Mouse (Mus musculus) stomach, postnatal 0 days (tissue): ENCODE results near the gene Ptpn6. TPM values are rescaled to one million over a fixed set of nuclear protein-coding genes. Genes with fewer than 3 reads are reported as not detected.
A peak's percentile ranks its signal among the peaks of the same experiment; 100 is the strongest.

Experiments used
- ATAC-seq: fragments of 200-750 bp; cut with Nextera tagmentation; 2 replicates; pipeline ENCODE4 v1.8.0; 2017; ENCODE audit not compliant: low FRiP score, low TSS enrichment
- DNase-seq: peaks from one replicate; pipeline ENCODE4 v3.0.0-alpha.2; 2016; ENCODE audit warnings: low spot score
- H3K27ac ChIP-seq: fragments of 300-500 bp; sonication (generic); replicated peaks from 2 replicates; pipeline ENCODE4 v1.5.1; 2014; ENCODE audit warnings: mild to moderate bottlenecking, control low read depth
- H3K27me3 ChIP-seq: fragments of 300-500 bp; sonication (generic); 2 replicates; pipeline ENCODE4 v1.6.1; 2014; ENCODE audit warnings: low read length; ENCODE audit not compliant: control insufficient read depth, insufficient read depth
- H3K36me3 ChIP-seq: fragments of 300-500 bp; sonication (generic); 2 replicates; pipeline ENCODE4 v1.6.1; 2014; ENCODE audit warnings: low read length, mixed read lengths; ENCODE audit not compliant: control insufficient read depth, insufficient read depth
- H3K4me1 ChIP-seq: fragments of 300-500 bp; sonication (generic); replicated peaks from 2 replicates; pipeline ENCODE4 v1.6.1; 2014; ENCODE audit warnings: antibody characterized with exemption; ENCODE audit not compliant: control insufficient read depth, insufficient read depth
- H3K4me2 ChIP-seq: fragments of 300-500 bp; sonication (generic); replicated peaks from 2 replicates; pipeline ENCODE4 v1.6.1; 2014; ENCODE audit warnings: low read depth, mild to moderate bottlenecking, control low read depth, moderate library complexity
- H3K4me3 ChIP-seq: fragments of 300-500 bp; sonication (generic); 2 replicates; pipeline ENCODE4 v1.5.1; 2014; ENCODE audit warnings: low read depth, low read length, control low read depth
- H3K9ac ChIP-seq: fragments of 300-500 bp; sonication (generic); 2 replicates; pipeline ENCODE4 v1.6.1; 2014; ENCODE audit warnings: mild to moderate bottlenecking, low read length, control low read depth, mixed read lengths
- H3K9me3 ChIP-seq: fragments of 300-500 bp; sonication (generic); 2 replicates; pipeline ENCODE4 v1.6.1; 2016; ENCODE audit warnings: low read length; ENCODE audit not compliant: control insufficient read depth
- CTCF ChIP-seq: IDR thresholded peaks from 2 replicates; pipeline ENCODE4 v1.5.1; 2016; ENCODE audit warnings: antibody characterized with exemption, low read depth, mild to moderate bottlenecking, moderate library complexity
- EP300 ChIP-seq: optimal IDR thresholded peaks from 2 replicates; pipeline ENCODE3; 2016; ENCODE audit warnings: antibody characterized with exemption
- WGBS: fragments of 180-500 bp; shearing (Covaris S2); extraction: QIAGEN DNeasy Blood & Tissue Kit; methylation state at CpG from one replicate; pipeline ENCODE4 v1.1.7; 2014; 5-methylcytosine and 5-hydroxymethylcytosine counted together
- polyA plus RNA-seq: library from polyadenylated mRNA; unstranded; fragments of >200 nt; fragmentation: Nextera tagmentation; extraction: Ambion mirVana; gene quantifications from 2 replicates; pipeline ENCODE4 v1.2.1, GENCODE M21; 2015

Ptpn6 gene
- polyA plus RNA-seq, 1 experiment from 2014 or later: 15.8 TPM

DNA sequence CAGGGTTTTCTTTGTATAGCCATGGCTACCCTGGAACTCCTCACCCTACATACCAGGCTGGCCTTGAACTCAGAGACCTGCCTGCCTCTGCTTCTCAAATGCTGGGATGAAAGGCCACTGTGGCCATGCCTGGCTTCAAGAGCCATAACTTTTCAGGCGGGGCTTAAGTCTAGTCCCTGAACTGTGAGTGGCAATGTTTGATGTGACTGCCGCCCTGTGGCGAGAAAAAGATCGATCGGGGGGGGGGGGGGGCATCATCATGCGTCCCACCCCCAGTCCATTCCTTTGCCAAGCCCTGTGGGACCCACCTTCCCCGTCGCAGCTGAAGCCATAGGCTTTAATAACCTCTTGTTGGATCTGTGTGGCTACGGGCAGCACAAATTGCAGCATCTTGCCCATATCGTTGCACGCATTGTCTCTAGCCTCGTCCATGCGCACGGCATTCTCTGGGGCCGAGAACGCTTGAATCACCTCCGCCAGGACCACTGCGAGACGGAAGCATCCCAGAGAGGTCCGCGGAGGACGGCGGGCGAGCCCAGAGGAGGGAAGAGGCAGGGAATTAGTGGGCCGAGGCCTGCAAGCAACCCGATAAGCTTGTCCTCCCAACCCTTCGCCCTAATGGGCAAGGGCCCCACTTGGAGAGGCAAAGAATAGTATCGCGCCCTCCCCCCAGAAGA, 1.8 kb upstream of the Ptpn6 start:
- H3K4me1 ChIP-seq: peaks cover 3% of the 10 kb centered on the region; the same call in 1 of the 2 replicates
- H3K4me2 ChIP-seq: peak overlapping the region; percentile 92
- H3K9ac ChIP-seq: peak overlapping the region; percentile 78
- ATAC-seq: peak; percentile 2; the same call in 1 of the 2 replicates
- peak overlapping the region; percentile 98 for H3K27ac ChIP-seq
- no peaks in the 10 kb centered on the region for H3K27me3 ChIP-seq
- H3K36me3 ChIP-seq: peaks cover 11% of the 10 kb centered on the region
- under 1% methylated on average over 28 of the region's 29 CpGs for WGBS
- TF ChIP-seq EP300: no peak
- TF ChIP-seq CTCF: peak; percentile 77
- H3K4me3 ChIP-seq: peak overlapping the region; percentile 54
- no peaks in the 10 kb centered on the region for H3K9me3 ChIP-seq
- peak; percentile 77 for DNase-seq

DNA sequence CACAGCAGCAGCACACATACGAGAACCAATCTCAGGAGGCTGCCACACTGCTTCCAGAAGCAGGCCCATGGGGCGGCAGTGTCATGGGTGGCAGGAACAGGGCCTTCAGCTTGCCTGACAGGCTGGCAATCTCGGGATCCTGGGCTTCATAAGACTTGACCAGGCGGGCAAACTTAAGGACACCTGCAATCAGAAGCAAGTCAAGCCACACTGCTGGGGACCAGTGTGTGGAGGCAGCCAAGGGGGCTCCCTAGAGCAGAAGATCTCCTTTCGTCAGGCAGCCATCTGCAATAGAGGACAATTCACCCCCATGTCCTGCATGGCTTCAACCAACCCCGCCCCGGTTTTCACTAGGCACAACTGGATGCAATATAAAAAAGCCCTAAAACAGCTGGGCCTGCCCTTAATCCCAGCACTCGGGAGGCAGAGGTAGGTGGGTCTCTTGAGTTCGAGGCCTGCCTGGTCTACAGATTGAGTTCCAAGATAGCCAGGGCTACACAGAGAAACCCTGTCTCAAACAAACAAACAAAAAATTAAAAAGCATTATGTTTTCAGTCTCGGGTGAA, 800 bp upstream of the Ptpn6 start:
- peak overlapping the region; percentile 23; the same call in 1 of the 2 replicates for H3K9ac ChIP-seq
- no peak overlapping the region; the same call in 1 of the 2 replicates for H3K4me2 ChIP-seq

DNA sequence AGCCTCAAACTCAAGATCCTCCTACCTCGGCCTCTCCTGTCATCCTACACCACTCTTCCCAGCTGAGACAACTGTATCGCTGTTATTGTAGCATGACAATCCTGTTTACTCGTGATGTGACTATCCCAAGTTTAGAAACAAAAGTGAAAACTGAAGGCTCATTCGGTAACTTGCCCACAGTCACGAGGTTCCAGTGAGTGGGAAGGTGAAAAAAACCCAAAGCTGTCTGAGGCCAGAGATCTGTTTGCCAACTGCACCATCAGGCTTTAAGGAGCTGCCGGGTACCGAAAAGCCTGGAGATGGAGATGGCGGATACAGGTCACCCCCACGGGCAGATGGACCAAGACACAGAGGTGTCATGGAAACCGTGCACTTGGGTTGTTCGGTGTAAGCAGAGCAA, 1.5 kb downstream of the Ptpn6 start:
- no peaks in the 10 kb centered on the region for H3K9me3 ChIP-seq
- no peak overlapping the region for H3K4me2 ChIP-seq
- no peak overlapping the region for H3K4me3 ChIP-seq
- no peaks in the 10 kb centered on the region for H3K27me3 ChIP-seq
- no peaks in the 10 kb centered on the region for H3K36me3 ChIP-seq
- ATAC-seq (no peak), DNase-seq (no peak)
- H3K27ac ChIP-seq: no peak overlapping the region
- 88% methylated on average over 11 of the region's 11 CpGs for WGBS
- H3K9ac ChIP-seq: no peak overlapping the region
- TF ChIP-seq EP300: no peak
- no peak for TF ChIP-seq CTCF
- H3K4me1 ChIP-seq: peaks cover 3% of the 10 kb centered on the region

More for the DNA sequence above, 800 bp upstream of the Ptpn6 start:
- no peak for DNase-seq
- no peak for TF ChIP-seq CTCF
- TF ChIP-seq EP300: no peak
- Histone ChIP-seq H3K27ac (peak overlapping the region; percentile 86), H3K4me3 (no peak overlapping the region), H3K27me3 (no peaks in the 10 kb centered on the region), H3K9me3 (no peaks in the 10 kb centered on the region), H3K36me3 (peaks cover 11% of the 10 kb centered on the region), H3K4me1 (peaks cover 3% of the 10 kb centered on the region; the same call in 1 of the 2 replicates)
- ATAC-seq: no peak
- 74% methylated on average over 10 of the region's 10 CpGs for WGBS

DNA sequence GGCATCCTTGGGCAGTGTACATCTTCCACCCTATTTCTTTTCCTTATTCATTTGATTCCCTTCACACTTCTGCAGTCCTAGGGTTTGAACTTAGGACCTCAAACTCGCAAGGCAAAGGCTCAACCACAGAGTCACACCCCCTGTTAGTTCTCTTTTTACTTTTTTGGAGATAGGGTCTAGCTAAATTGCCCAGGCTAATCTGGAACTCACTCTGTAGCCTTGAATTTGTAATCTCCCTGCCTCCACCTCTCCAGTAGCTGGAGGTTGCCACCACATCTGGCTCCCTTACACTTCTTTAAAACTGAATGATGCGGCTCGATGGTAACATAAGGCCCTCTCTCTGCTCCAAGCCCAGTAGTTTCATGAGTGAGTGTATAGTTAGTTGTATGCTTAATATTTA, 4.1 kb downstream of the Ptpn6 start:
- Histone ChIP-seq H3K9me3 (no peaks in the 10 kb centered on the region), H3K4me2 (no peak overlapping the region), H3K4me1 (no peaks in the 10 kb centered on the region; the same call in 1 of the 2 replicates), H3K9ac (no peak overlapping the region), H3K36me3 (no peaks in the 10 kb centered on the region), H3K4me3 (no peak overlapping the region), H3K27me3 (no peaks in the 10 kb centered on the region), H3K27ac (no peak overlapping the region)
- DNase-seq (no peak), ATAC-seq (no peak)
- 88% methylated on average over 3 of the region's 3 CpGs for WGBS
- no peak for TF ChIP-seq EP300
- TF ChIP-seq CTCF: no peak

DNA sequence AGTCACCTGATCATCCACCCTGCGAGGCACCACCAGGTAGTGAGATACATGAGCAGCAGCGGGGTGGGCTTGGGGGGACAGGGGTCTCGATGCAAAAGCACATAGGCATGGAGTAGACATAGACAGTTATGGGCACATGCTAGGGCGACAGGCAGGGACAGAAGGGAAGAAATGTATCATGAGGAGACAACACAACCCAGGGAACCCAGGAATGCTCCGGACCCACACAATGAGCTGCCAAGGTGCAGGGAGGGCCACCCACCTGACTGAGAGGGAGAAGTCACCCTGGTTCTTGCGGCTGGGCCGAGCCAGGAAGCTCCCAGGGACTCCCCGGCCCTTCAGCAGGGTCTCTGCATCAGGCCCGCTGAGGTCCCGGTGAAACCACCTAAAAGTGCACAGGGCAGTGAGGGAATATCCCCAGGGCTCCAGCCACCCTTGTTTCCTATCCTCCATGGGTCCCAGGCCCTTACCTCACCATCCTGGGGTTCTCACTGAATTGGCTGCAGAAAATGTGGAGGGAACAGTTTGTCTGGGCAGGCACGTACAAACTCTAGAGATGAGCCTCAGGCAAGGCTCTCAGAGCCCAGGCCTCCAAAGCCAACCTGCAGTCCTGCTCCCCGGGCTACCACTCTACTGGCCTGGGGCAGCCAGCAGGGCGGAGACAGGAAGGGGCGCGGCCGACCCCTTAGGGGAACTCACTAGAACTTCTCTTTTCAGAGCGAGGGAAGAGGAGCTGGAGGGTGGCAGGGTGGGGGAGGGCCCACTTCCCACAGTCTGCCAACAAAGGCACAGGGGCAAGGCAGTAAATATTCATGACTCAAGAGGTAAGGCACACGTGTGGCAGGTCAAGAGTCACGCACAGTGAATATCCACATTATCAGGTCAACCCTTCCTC, 5.8 kb downstream of the Ptpn6 start:
- H3K36me3 ChIP-seq: no peaks in the 10 kb centered on the region
- 56% methylated on average over 19 of the region's 19 CpGs for whole genome bisulfite sequencing
- peak; percentile 46 for DNase-seq
- no peaks in the 10 kb centered on the region for H3K27me3 ChIP-seq
- peak; percentile 28; the same call in 1 of the 2 replicates for ATAC-seq
- no peak overlapping the region for H3K4me2 ChIP-seq
- H3K9ac ChIP-seq: 0 out of 2 replicates have a peak overlapping the region, but pooled peaks have one; percentile 4
- no peaks in the 10 kb centered on the region for H3K9me3 ChIP-seq
- no peak overlapping the region for H3K4me3 ChIP-seq
- H3K4me1 ChIP-seq: no peaks in the 10 kb centered on the region; the same call in 1 of the 2 replicates
- H3K27ac ChIP-seq: no peak overlapping the region
- no peak for TF ChIP-seq CTCF
- TF ChIP-seq EP300: no peak
